Mouse (Mus musculus) embryonic facial prominence, embryonic 10.5 days (tissue): ENCODE data around the gene S100a13. TPM values are rescaled to one million over a fixed set of nuclear protein-coding genes. Genes with fewer than 3 reads are reported as not detected.

Experiments
- DNase-seq: peaks from one replicate; pipeline ENCODE4 v3.0.0-alpha.2; 2017; ENCODE audit warnings: low spot score
- H3K27ac ChIP-seq: fragments of 300-500 bp; sonication (generic); replicated peaks from 2 replicates; pipeline ENCODE4 v1.5.1; 2016; ENCODE audit warnings: mild to moderate bottlenecking
- H3K27me3 ChIP-seq: fragments of 300-500 bp; sonication (generic); replicated peaks from 2 replicates; pipeline ENCODE4 v1.6.1; 2016; ENCODE audit warnings: low read depth, mild to moderate bottlenecking; ENCODE audit not compliant: poor library complexity, severe bottlenecking
- H3K36me3 ChIP-seq: fragments of 300-500 bp; sonication (generic); replicated peaks from 2 replicates; pipeline ENCODE4 v1.6.1; 2016; ENCODE audit warnings: mild to moderate bottlenecking, moderate library complexity
- H3K4me1 ChIP-seq: fragments of 300-500 bp; sonication (generic); 2 replicates; pipeline ENCODE4 v1.6.1; 2016
- H3K4me3 ChIP-seq: fragments of 300-500 bp; sonication (generic); 2 replicates; pipeline ENCODE4 v1.5.1; 2016; ENCODE audit warnings: mild to moderate bottlenecking, moderate library complexity
- H3K9me3 ChIP-seq: fragments of 300-500 bp; sonication (generic); 2 replicates; pipeline ENCODE4 v1.6.1; 2016; ENCODE audit warnings: mild to moderate bottlenecking
- WGBS: fragments of 180-500 bp; shearing (Covaris S2); methylation state at CpG from one replicate; pipeline ENCODE4 v1.1.7; 2016; 5-methylcytosine and 5-hydroxymethylcytosine counted together
- polyA plus RNA-seq: library from polyadenylated mRNA; unstranded; fragments of >200 nt; fragmentation: Nextera tagmentation; extraction: Ambion mirVana; gene quantifications from 2 replicates; pipeline ENCODE4 v1.2.1, GENCODE M21; 2016

Gene S100a13
- polyA plus RNA-seq, result 8.3 and 8.5 TPM in 2 replicates

- H3K27me3 ChIP-seq, result peaks cover 52% of the 10 kb centered on the region
- no peaks in the 10 kb centered on the region for H3K36me3 ChIP-seq
- H3K9me3 ChIP-seq, result no peaks in the 10 kb centered on the region
- peak; percentile 40 for DNase-seq
- WGBS, result 2% methylated on average over 25 of the region's 25 CpGs
- H3K4me1 ChIP-seq, result peaks cover 23% of the 10 kb centered on the region
- H3K27ac ChIP-seq, result peak within 1 kb of the TSS; percentile 24; the same call in 1 of the 2 replicates
- H3K4me3 ChIP-seq, result peak within 1 kb of the TSS; percentile 58
Measured at GRCm38 (mm10) chr3:90513796-90514590, at the start of gene S100a13, which contains the start of gene S100a1. S100a13 (plus strand) TSS chr3:90514435. S100a1 (minus strand) TSS chr3:90514392.

- no peaks in the 10 kb centered on the region for H3K9me3 ChIP-seq
- H3K4me1 ChIP-seq, result peaks cover 29% of the 10 kb centered on the region
- 9% methylated on average over 37 of the region's 37 CpGs for WGBS
- no peaks in the 10 kb centered on the region for H3K36me3 ChIP-seq
- peak; percentile 39 for DNase-seq
- H3K4me3 ChIP-seq, result peak overlapping the region; percentile 59
- H3K27ac ChIP-seq, result peak overlapping the region; percentile 48; the same call in 1 of the 2 replicates
- H3K27me3 ChIP-seq, result peaks cover 67% of the 10 kb centered on the region
Measured at GRCm38 (mm10) chr3:90464552-90465080, 49.6 kb upstream of the S100a13 start.

- Histone ChIP-seq H3K27ac (peak overlapping the region; percentile 48; the same call in 1 of the 2 replicates), H3K4me1 (peaks cover 29% of the 10 kb centered on the region), H3K27me3 (peaks cover 61% of the 10 kb centered on the region)
Measured at GRCm38 (mm10) chr3:90465081-90465685, 49.1 kb upstream of the S100a13 start.

GRCm38 (mm10) chr3:90465686-90466310 lies 48.4 kb upstream of the S100a13 start, which contains the start of gene Npr1:
Npr1 (minus strand) TSS chr3:90465866.
- peaks cover 29% of the 10 kb centered on the region for H3K4me1 ChIP-seq
- under 1% methylated on average over 42 of the region's 49 CpGs for WGBS
- peak within 1 kb of the TSS; percentile 59 for H3K4me3 ChIP-seq
- H3K9me3 ChIP-seq, result no peaks in the 10 kb centered on the region
- H3K27ac ChIP-seq, result peak within 1 kb of the TSS; percentile 48; the same call in 1 of the 2 replicates
- no peak for DNase-seq
- H3K27me3 ChIP-seq, result peaks cover 56% of the 10 kb centered on the region
- H3K36me3 ChIP-seq, result no peaks in the 10 kb centered on the region

More at GRCm38 (mm10) chr3:90465081-90465685, 49.1 kb upstream of the S100a13 start:
- DNase-seq, result peak; percentile 60
- no peaks in the 10 kb centered on the region for H3K36me3 ChIP-seq
- H3K9me3 ChIP-seq, result no peaks in the 10 kb centered on the region
- 2% methylated on average over 75 of the region's 75 CpGs for WGBS
- peak overlapping the region; percentile 59 for H3K4me3 ChIP-seq

GRCm38 (mm10) chr3:90466311-90466766 lies 47.9 kb upstream of the S100a13 start:
- H3K9me3 ChIP-seq, result no peaks in the 10 kb centered on the region
- no peaks in the 10 kb centered on the region for H3K36me3 ChIP-seq
- peaks cover 51% of the 10 kb centered on the region for H3K27me3 ChIP-seq
- H3K4me1 ChIP-seq, result peaks cover 29% of the 10 kb centered on the region
- DNase-seq, result peak; percentile 66
- H3K4me3 ChIP-seq, result peak overlapping the region; percentile 59
- WGBS, result under 1% methylated on average over 15 of the region's 15 CpGs
- H3K27ac ChIP-seq, result 0 out of 2 replicates have a peak overlapping the region, but pooled peaks have one; percentile 0

- H3K4me1 ChIP-seq, result peaks cover 24% of the 10 kb centered on the region
- H3K4me3 ChIP-seq, result no peak overlapping the region
- no peaks in the 10 kb centered on the region for H3K36me3 ChIP-seq
- no peak for DNase-seq
- WGBS, result 94% methylated on average over 10 of the region's 10 CpGs
- no peaks in the 10 kb centered on the region for H3K9me3 ChIP-seq
- no peak overlapping the region for H3K27ac ChIP-seq
- peaks cover 37% of the 10 kb centered on the region for H3K27me3 ChIP-seq
Measured at GRCm38 (mm10) chr3:90467618-90468300, 46.5 kb upstream of the S100a13 start.

- no peak overlapping the region for H3K27ac ChIP-seq
- no peaks in the 10 kb centered on the region; the same call in 1 of the 2 replicates for H3K27me3 ChIP-seq
- WGBS, result 32% methylated on average over 3 of the region's 3 CpGs
- H3K4me3 ChIP-seq, result no peak overlapping the region
- DNase-seq, result no peak
- H3K9me3 ChIP-seq, result no peaks in the 10 kb centered on the region
- peaks cover 1% of the 10 kb centered on the region for H3K36me3 ChIP-seq
- peaks cover 4% of the 10 kb centered on the region for H3K4me1 ChIP-seq
Measured at GRCm38 (mm10) chr3:90472213-90472612, 42.0 kb upstream of the S100a13 start.

GRCm38 (mm10) chr3:90475151-90475830 lies 38.9 kb upstream of the S100a13 start:
- Histone ChIP-seq H3K27ac (no peak overlapping the region), H3K4me1 (peaks cover 10% of the 10 kb centered on the region), H3K36me3 (peaks cover 32% of the 10 kb centered on the region), H3K27me3 (no peaks in the 10 kb centered on the region), H3K9me3 (no peaks in the 10 kb centered on the region), H3K4me3 (peak overlapping the region; percentile 78; the same call in 1 of the 2 replicates)
- no peak for DNase-seq
- WGBS, result 44% methylated on average over 16 of the region's 16 CpGs

- peak; percentile 96 for DNase-seq
- Histone ChIP-seq H3K4me1 (peaks cover 10% of the 10 kb centered on the region), H3K36me3 (peaks cover 39% of the 10 kb centered on the region), H3K27ac (peak within 1 kb of the TSS; percentile 96), H3K4me3 (peak within 1 kb of the TSS; percentile 78), H3K9me3 (no peaks in the 10 kb centered on the region), H3K27me3 (no peaks in the 10 kb centered on the region)
- under 1% methylated on average over 45 of the region's 45 CpGs for WGBS
Measured at GRCm38 (mm10) chr3:90475831-90476611, 38.2 kb upstream of the S100a13 start, which contains the start of gene Ilf2. Ilf2 (plus strand) TSS chr3:90476126.

GRCm38 (mm10) chr3:90486998-90487397 lies 27.2 kb upstream of the S100a13 start:
- Histone ChIP-seq H3K4me1 (peaks cover 7% of the 10 kb centered on the region), H3K27me3 (no peaks in the 10 kb centered on the region), H3K36me3 (peaks cover 76% of the 10 kb centered on the region), H3K27ac (no peak overlapping the region), H3K9me3 (no peaks in the 10 kb centered on the region), H3K4me3 (no peak overlapping the region)
- DNase-seq, result no peak
- 87% methylated on average over 5 of the region's 5 CpGs for WGBS
